Mouse (Mus musculus) pancreas, adult 10 weeks (tissue): ENCODE measurements around the gene Gorab. TPM values are rescaled to one million over a fixed set of nuclear protein-coding genes. Genes with fewer than 3 reads are reported as not detected.

Experiments used
- polyA plus RNA-seq: library from polyadenylated mRNA; stranded (reverse); fragments of 350-450 nt; fragmentation: Illumina TruSeq; extraction: RNeasy Lipid Tissue Mini Kit (QIAGEN cat#74804); gene quantifications from one replicate; pipeline ENCODE4 v1.2.3, GENCODE M21; 2015; ENCODE audit warnings: low read depth, low replicate concordance; ENCODE audit not compliant: insufficient read depth

Gorab gene
- 1.8 TPM for polyA plus RNA-seq

DNA sequence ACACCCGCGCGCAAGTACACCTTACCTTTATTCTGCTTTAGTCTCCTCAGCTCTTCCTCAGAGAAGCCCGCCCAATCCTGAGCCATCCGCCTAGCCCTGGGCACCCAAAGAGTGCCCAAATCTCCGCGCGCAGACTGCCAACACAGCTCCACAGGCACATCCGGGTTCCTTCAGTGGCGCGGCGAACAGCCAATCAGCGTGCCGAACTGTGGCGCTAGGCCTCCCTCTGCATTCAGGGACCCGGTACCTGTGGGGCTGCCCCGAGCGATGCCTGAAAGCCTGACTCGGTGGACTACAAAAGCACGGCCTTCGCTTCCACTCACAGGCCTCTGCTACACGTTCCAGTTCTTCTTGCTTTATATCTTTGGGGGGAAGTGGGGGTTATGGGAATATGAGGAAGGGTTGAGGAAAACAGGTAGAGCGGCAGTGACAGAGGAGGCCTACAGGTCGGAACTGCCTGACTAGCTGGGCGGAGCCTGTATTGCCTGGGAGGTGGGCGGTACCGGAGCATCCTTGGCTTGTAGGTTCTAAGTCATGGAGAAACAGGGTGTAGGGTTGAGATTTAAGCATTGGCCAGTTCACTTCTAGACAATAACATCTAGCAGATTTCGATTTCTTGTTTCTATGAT is at the start of gene Gorab:
Gene Gorab, minus strand, starts transcription at position 172 of the 629 bp plus-strand sequence.

Other genes starting within 250 kb of the Gorab start
- gene Prrx1, start 90.0 kb downstream of the Gorab start, polyA plus RNA-seq: 4.4 TPM